Mouse (Mus musculus) stomach, embryonic 16.5 days (tissue): ENCODE data around the gene Skap2. TPM values are rescaled to one million over a fixed set of nuclear protein-coding genes. Genes with fewer than 3 reads are reported as not detected.

Experiments used
- ATAC-seq: fragments of 200-750 bp; cut with Nextera tagmentation; 2 replicates; pipeline ENCODE4 v1.8.0; 2017; ENCODE audit warnings: moderate number of reproducible peaks, moderate TSS enrichment; ENCODE audit not compliant: insufficient read depth, low FRiP score
- H3K27ac ChIP-seq: fragments of 300-500 bp; sonication (generic); 2 replicates; pipeline ENCODE4 v1.5.1; 2014; ENCODE audit warnings: low read length
- H3K27me3 ChIP-seq: fragments of 300-500 bp; sonication (generic); 2 replicates; pipeline ENCODE4 v1.6.1; 2014; ENCODE audit warnings: low read length, control low read depth, mixed read lengths; ENCODE audit not compliant: control insufficient read depth, insufficient read depth
- H3K36me3 ChIP-seq: fragments of 300-500 bp; sonication (generic); 2 replicates; pipeline ENCODE4 v1.6.1; 2014; ENCODE audit warnings: low read length; ENCODE audit not compliant: control insufficient read depth, insufficient read depth
- H3K4me1 ChIP-seq: fragments of 300-500 bp; sonication (generic); 2 replicates; pipeline ENCODE4 v1.6.1; 2014; ENCODE audit warnings: low read length, control low read depth, mixed read lengths; ENCODE audit not compliant: control insufficient read depth, insufficient read depth
- H3K4me2 ChIP-seq: fragments of 300-500 bp; sonication (generic); 2 replicates; pipeline ENCODE4 v1.6.1; 2014; ENCODE audit warnings: low read depth, low read length, mixed read lengths
- H3K4me3 ChIP-seq: fragments of 300-500 bp; sonication (generic); replicated peaks from 2 replicates; pipeline ENCODE4 v1.5.1; 2014; ENCODE audit warnings: mild to moderate bottlenecking, low read length
- H3K9ac ChIP-seq: fragments of 300-500 bp; sonication (generic); 2 replicates; pipeline ENCODE4 v1.6.1; 2014; ENCODE audit warnings: low read length
- H3K9me3 ChIP-seq: fragments of 300-500 bp; sonication (generic); replicated peaks from 2 replicates; pipeline ENCODE4 v1.6.1; 2016; ENCODE audit warnings: low read length, control low read depth; ENCODE audit not compliant: control insufficient read depth
- WGBS: fragments of 180-500 bp; shearing (Covaris S2); extraction: QIAGEN DNeasy Blood & Tissue Kit; methylation state at CpG from one replicate; pipeline ENCODE4 v1.1.7; 2014; 5-methylcytosine and 5-hydroxymethylcytosine counted together
- polyA plus RNA-seq: library from polyadenylated mRNA; unstranded; fragments of >200 nt; fragmentation: Nextera tagmentation; extraction: Ambion mirVana; gene quantifications from 2 replicates; pipeline ENCODE4 v1.2.1, GENCODE M21; 2015

Skap2 gene
- polyA plus RNA-seq, 1 experiment from 2014 or later: 44.6 TPM

DNA sequence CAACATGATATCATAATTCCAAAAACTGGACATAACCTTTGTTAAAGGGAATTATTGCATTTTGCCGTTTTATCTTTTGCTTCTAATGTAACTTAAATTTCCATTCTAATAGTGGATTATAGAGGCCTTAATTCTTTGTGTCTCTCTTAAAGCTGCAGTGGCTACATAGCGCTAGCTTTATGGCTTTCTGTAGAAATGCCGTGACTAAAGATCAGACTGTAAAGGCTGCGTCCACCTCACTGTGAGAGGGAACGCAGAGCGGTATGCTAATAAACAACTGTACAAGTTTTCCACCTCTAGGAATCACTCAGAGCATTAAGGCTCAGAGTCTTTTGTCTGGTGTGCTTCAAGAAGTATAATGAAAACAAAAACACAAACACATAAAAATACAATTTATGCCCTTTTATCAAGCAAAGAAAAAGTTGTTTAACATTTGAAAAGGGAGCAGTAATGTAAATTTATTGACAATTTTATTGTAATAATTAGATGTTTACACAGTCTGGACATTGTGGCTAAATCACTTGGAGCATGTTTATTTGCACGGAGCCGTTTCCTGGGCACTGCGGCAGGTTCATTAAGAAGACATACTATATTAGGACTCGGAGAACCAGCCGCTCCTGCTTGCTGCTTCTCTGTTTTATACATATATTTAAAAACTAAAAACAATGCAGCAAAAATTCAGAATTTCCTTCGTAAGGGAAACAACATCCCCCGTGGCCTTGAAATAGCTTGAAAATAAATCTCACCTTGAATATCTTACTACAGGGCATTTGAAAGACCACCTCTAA lies 162.1 kb downstream of the Skap2 start:
- Histone ChIP-seq H3K4me2 (no peak overlapping the region; the same call in 1 of the 2 replicates), H3K36me3 (no peaks in the 10 kb centered on the region), H3K9me3 (no peaks in the 10 kb centered on the region), H3K27me3 (peaks cover 4% of the 10 kb centered on the region; the same call in 1 of the 2 replicates), H3K4me1 (no peaks in the 10 kb centered on the region), H3K4me3 (no peak overlapping the region), H3K27ac (no peak overlapping the region), H3K9ac (no peak overlapping the region)
- 71% methylated on average over 13 of the region's 13 CpGs for WGBS
- ATAC-seq: no peak

- Histone ChIP-seq H3K27me3 (peaks cover 4% of the 10 kb centered on the region; the same call in 1 of the 2 replicates), H3K4me3 (no peak overlapping the region), H3K4me2 (no peak overlapping the region), H3K27ac (no peak overlapping the region), H3K9me3 (no peaks in the 10 kb centered on the region), H3K36me3 (no peaks in the 10 kb centered on the region), H3K9ac (no peak overlapping the region), H3K4me1 (no peaks in the 10 kb centered on the region)
- 58% methylated on average over 10 of the region's 10 CpGs for WGBS
- ATAC-seq: no peak
These were observed 162.8 kb downstream of the Skap2 start for GRCm38 (mm10) chr6:51849561-51849960.

DNA sequence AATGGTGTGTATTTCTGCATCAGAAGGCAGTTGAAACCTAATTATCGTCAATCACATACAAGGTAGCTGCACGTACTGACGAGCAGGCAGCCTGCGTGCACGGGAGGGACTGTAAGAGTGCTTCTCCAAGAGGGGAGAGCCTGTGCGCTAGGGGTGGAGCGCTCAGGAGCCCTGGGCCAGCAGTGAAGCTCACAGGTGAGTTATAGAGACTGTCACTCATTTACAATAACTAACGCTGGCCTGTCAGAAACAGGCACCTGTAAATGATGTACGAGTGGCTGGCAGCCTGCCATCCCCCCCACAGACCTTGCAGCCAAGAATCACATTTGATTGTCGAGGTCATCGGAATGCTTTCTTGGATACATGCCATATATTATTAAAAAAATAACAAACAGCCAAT lies 168.2 kb downstream of the Skap2 start:
- H3K27me3 ChIP-seq: peaks cover 4% of the 10 kb centered on the region; the same call in 1 of the 2 replicates
- no peaks in the 10 kb centered on the region for H3K36me3 ChIP-seq
- 0 out of 2 replicates have a peak overlapping the region, but pooled peaks have one; percentile 27 for H3K4me2 ChIP-seq
- no peak for ATAC-seq
- H3K27ac ChIP-seq: no peak overlapping the region
- H3K9me3 ChIP-seq: no peaks in the 10 kb centered on the region
- H3K4me3 ChIP-seq: no peak overlapping the region
- no peaks in the 10 kb centered on the region for H3K4me1 ChIP-seq
- H3K9ac ChIP-seq: no peak overlapping the region
- 33% methylated on average over 11 of the region's 11 CpGs for WGBS

GRCm38 (mm10) chr6:51843081-51843480 lies 169.3 kb downstream of the Skap2 start:
- H3K27me3 ChIP-seq: peaks cover 4% of the 10 kb centered on the region; the same call in 1 of the 2 replicates

GRCm38 (mm10) chr6:51838177-51838576 lies 174.2 kb downstream of the Skap2 start:
- H3K27ac ChIP-seq: no peak overlapping the region
- H3K4me2 ChIP-seq: no peak overlapping the region
- H3K27me3 ChIP-seq: no peaks in the 10 kb centered on the region
- H3K9me3 ChIP-seq: no peaks in the 10 kb centered on the region
- ATAC-seq: no peak
- no peaks in the 10 kb centered on the region for H3K4me1 ChIP-seq
- H3K4me3 ChIP-seq: no peak overlapping the region
- 77% methylated on average over 3 of the region's 3 CpGs for WGBS
- no peaks in the 10 kb centered on the region for H3K36me3 ChIP-seq
- no peak overlapping the region for H3K9ac ChIP-seq

More at GRCm38 (mm10) chr6:51843081-51843480, 169.3 kb downstream of the Skap2 start:
- WGBS: 78% methylated on average over 9 of the region's 9 CpGs
- H3K9ac ChIP-seq: no peak overlapping the region
- H3K27ac ChIP-seq: no peak overlapping the region
- no peaks in the 10 kb centered on the region for H3K4me1 ChIP-seq
- H3K4me2 ChIP-seq: no peak overlapping the region
- no peaks in the 10 kb centered on the region for H3K36me3 ChIP-seq
- no peak overlapping the region for H3K4me3 ChIP-seq
- no peak for ATAC-seq
- H3K9me3 ChIP-seq: no peaks in the 10 kb centered on the region

- Histone ChIP-seq H3K27me3 (no peaks in the 10 kb centered on the region), H3K4me1 (no peaks in the 10 kb centered on the region), H3K36me3 (no peaks in the 10 kb centered on the region), H3K9ac (no peak overlapping the region), H3K4me3 (no peak overlapping the region), H3K27ac (no peak overlapping the region), H3K9me3 (no peaks in the 10 kb centered on the region), H3K4me2 (no peak overlapping the region)
- no peak for ATAC-seq
- WGBS: 65% methylated on average over 2 of the region's 2 CpGs
These were observed 179.0 kb downstream of the Skap2 start for GRCm38 (mm10) chr6:51833362-51833761.

GRCm38 (mm10) chr6:51825621-51826021 lies 186.7 kb downstream of the Skap2 start:
- Histone ChIP-seq H3K27me3 (no peaks in the 10 kb centered on the region), H3K4me3 (no peak overlapping the region), H3K9me3 (no peaks in the 10 kb centered on the region), H3K9ac (no peak overlapping the region), H3K4me1 (no peaks in the 10 kb centered on the region), H3K36me3 (no peaks in the 10 kb centered on the region), H3K4me2 (no peak overlapping the region), H3K27ac (no peak overlapping the region)
- ATAC-seq: no peak
- WGBS: 73% methylated on average over 4 of the region's 4 CpGs

- no peak for ATAC-seq
- WGBS: 73% methylated on average over 9 of the region's 9 CpGs
These were observed 188.1 kb downstream of the Skap2 start for GRCm38 (mm10) chr6:51824136-51824830.

DNA sequence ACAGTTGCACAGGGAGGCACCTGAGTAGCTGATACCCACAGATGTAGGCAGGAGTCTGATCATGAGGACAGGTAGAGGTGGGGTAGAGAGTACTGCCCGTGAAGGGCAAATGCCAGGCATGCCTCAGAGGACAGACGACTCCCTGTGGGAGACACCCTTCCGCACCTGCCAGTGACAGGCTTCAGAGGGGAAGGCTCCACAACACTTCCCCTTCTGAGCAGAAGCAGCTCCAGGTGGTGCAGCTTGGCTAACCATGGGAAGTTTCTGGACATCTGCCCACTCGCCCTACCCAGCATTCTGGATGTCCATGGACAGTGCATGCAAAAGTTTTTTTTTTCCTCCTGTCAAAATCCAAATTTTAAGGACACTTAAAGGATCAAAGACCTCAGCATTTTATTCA lies 190.3 kb downstream of the Skap2 start:
- Histone ChIP-seq H3K4me2 (no peak overlapping the region), H3K4me3 (no peak overlapping the region), H3K27me3 (no peaks in the 10 kb centered on the region), H3K4me1 (no peaks in the 10 kb centered on the region), H3K9ac (no peak overlapping the region), H3K9me3 (no peaks in the 10 kb centered on the region), H3K27ac (no peak overlapping the region), H3K36me3 (no peaks in the 10 kb centered on the region)
- no peak for ATAC-seq
- WGBS: 64% methylated on average over 4 of the region's 4 CpGs

More at GRCm38 (mm10) chr6:51824136-51824830, 188.1 kb downstream of the Skap2 start:
- H3K9ac ChIP-seq: no peak overlapping the region
- H3K4me2 ChIP-seq: no peak overlapping the region
- H3K27ac ChIP-seq: no peak overlapping the region
- no peaks in the 10 kb centered on the region for H3K36me3 ChIP-seq
- H3K4me1 ChIP-seq: no peaks in the 10 kb centered on the region
- H3K27me3 ChIP-seq: no peaks in the 10 kb centered on the region
- no peak overlapping the region for H3K4me3 ChIP-seq
- H3K9me3 ChIP-seq: no peaks in the 10 kb centered on the region
